Mouse (Mus musculus): ENCODE results near the gene Cerkl. TPM values are rescaled to one million over a fixed set of nuclear protein-coding genes. Genes with fewer than 3 reads are reported as not detected.

The Cerkl gene
- total RNA-seq, 1 experiment from 2014 or later, result 6.1 TPM

- DNase-seq, result peak; percentile 37
Measured at GRCm38 (mm10) chr2:79372486-79373200, 83.9 kb downstream of the Cerkl start.

GRCm38 (mm10) chr2:79372154-79372467 is 84.5 kb downstream of the Cerkl start:
- no peak for DNase-seq

- DNase-seq, result no peak
Measured at GRCm38 (mm10) chr2:79371326-79372153, 85.0 kb downstream of the Cerkl start.

GRCm38 (mm10) chr2:79370711-79371312 is 85.8 kb downstream of the Cerkl start:
- peak; percentile 7 for DNase-seq

GRCm38 (mm10) chr2:79369905-79370304 is 86.7 kb downstream of the Cerkl start:
- DNase-seq, result no peak

GRCm38 (mm10) chr2:79369061-79369524 is 87.5 kb downstream of the Cerkl start:
- DNase-seq, result peak; percentile 65

GRCm38 (mm10) chr2:79368661-79369060 is 87.9 kb downstream of the Cerkl start:
- DNase-seq, result no peak

GRCm38 (mm10) chr2:79367451-79368450 is 88.8 kb downstream of the Cerkl start:
- peak; percentile 22 for DNase-seq

GRCm38 (mm10) chr2:79363920-79364319 is 92.7 kb downstream of the Cerkl start:
- no peak for DNase-seq

GRCm38 (mm10) chr2:79362029-79362428 is 94.6 kb downstream of the Cerkl start:
- DNase-seq, result no peak

GRCm38 (mm10) chr2:79357835-79358234 is 98.8 kb downstream of the Cerkl start:
- no peak for DNase-seq

- DNase-seq, result no peak
Measured at GRCm38 (mm10) chr2:79354773-79355172, 101.8 kb downstream of the Cerkl start.

- DNase-seq, result no peak
Measured at GRCm38 (mm10) chr2:79352100-79352802, 104.3 kb downstream of the Cerkl start.

- no peak for DNase-seq
Measured at GRCm38 (mm10) chr2:79351179-79352099, 105.1 kb downstream of the Cerkl start.

GRCm38 (mm10) chr2:79343115-79343514 is 113.5 kb downstream of the Cerkl start:
- no peak for DNase-seq

GRCm38 (mm10) chr2:79339003-79339402 is 117.6 kb downstream of the Cerkl start:
- no peak for DNase-seq

GRCm38 (mm10) chr2:79336141-79336540 is 120.4 kb downstream of the Cerkl start:
- no peak for DNase-seq

GRCm38 (mm10) chr2:79334661-79335060 is 121.9 kb downstream of the Cerkl start:
- no peak for DNase-seq

- DNase-seq, result no peak
Measured at GRCm38 (mm10) chr2:79328079-79328478, 128.5 kb downstream of the Cerkl start.

Data from adrenal gland, postnatal 14 days (tissue).